ENCODE assay signal across 18 mouse cellular contexts in the genomic region with DNA sequence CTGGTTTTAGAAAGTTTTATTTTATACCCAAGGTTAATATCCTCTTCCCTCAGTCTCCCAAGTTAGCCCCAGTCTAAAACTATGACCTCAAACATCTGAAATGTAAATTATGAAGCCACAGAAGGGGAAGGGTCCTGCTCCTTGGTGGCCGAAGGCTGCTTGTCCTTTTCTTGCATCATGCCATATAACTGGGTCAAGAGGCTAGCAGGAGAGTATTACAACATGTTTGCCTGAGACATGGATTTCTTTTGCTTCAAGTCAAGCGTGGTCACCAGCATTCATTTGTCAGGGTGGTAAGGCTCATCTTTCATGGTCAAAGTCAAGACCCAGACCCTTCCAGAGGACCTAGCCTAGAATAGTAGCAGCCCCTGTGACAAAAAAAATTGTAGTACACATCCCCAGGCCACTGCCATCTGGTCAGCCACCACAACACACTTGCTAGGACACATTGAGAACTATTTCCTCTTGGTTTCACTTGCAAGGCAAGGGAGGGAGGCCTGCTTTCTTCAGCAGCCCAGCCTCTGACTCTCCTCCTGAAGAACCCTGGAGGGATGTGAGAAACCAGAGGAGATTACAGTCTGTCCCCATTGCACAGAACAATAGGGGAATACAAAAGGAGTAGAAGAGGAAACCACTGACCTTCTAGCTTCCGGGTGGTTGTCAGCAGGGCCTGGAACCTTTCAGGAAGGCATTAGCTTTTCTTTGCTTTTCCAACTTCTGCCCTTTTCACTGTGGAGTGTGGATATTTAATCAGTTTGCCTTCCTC.
DNase-seq lines count a peak whose midpoint lies in the region; ATAC-seq and TF ChIP-seq lines count a peak whose summit lies in the region.
"Had no signal": no experiment of that assay in that cellular context is flagged by ENCODE, and none has a peak within 500 bp of the region (broad histone marks: within the 10 kb centered on the region; RNA-seq: fewer than 3 reads in every experiment).

No protein-coding gene starts in this region.

- H3K4me1 ChIP-seq in heart, adult 2 months (ENCODE audit: control insufficient read depth, insufficient read depth, low read length) = peaks cover 5% of the 10 kb centered on the region
- no peaks in the 10 kb centered on the region for H3K4me1 ChIP-seq in heart, embryonic 16.5 days (ENCODE audit: control insufficient read depth, insufficient read depth, low read length)
- H3K4me1 ChIP-seq: stomach, embryonic 15.5 days had no signal

- 63% methylated on average over 3 of the region's 3 CpGs for WGBS in heart, adult 2 months
- 64% methylated on average over 3 of the region's 3 CpGs for WGBS in heart, embryonic 16.5 days

- TF ChIP-seq EP300 in heart, adult 2 months (IDR thresholded peaks at IDR 0.05; ENCODE audit: insufficient read depth, low read depth, low read length) = no peak

- H3K27me3 ChIP-seq in heart, adult 2 months (ENCODE audit: control insufficient read depth, insufficient read depth, low read length) = no peaks in the 10 kb centered on the region
- no peaks in the 10 kb centered on the region for H3K27me3 ChIP-seq in heart, embryonic 16.5 days (ENCODE audit: control insufficient read depth, insufficient read depth, low read length)
- H3K27me3 ChIP-seq: kidney, embryonic 15.5 days; stomach, embryonic 15.5 days had no signal

- no peaks in the 10 kb centered on the region for H3K9me3 ChIP-seq in heart, embryonic 16.5 days (replicated peaks; ENCODE audit: control insufficient read depth, low read length)
- H3K9me3 ChIP-seq: forebrain, embryonic 12.5 days; kidney, embryonic 15.5 days; stomach, embryonic 15.5 days had no signal

- no peak overlapping the region for H3K9ac ChIP-seq in heart, adult 2 months (ENCODE audit: low read depth, low read length)
- no peak overlapping the region for H3K9ac ChIP-seq in heart, embryonic 16.5 days (ENCODE audit: low read length)
- H3K9ac ChIP-seq: forebrain, embryonic 12.5 days; hindbrain, embryonic 14.5 days; kidney, embryonic 15.5 days; stomach, embryonic 15.5 days had no signal

- H3K27ac ChIP-seq in heart, adult 2 months = peak overlapping the region; percentile 14; the same call in 1 of the 2 replicates
- H3K27ac ChIP-seq in heart, embryonic 16.5 days (ENCODE audit: low read length) = peak overlapping the region; percentile 21; the same call in 1 of the 2 replicates
- H3K27ac ChIP-seq: forebrain, embryonic 12.5 days; hindbrain, embryonic 14.5 days; kidney, embryonic 15.5 days; stomach, embryonic 15.5 days had no signal

- H3K79me2 ChIP-seq in heart, adult 2 months (replicated peaks; ENCODE audit: control insufficient read depth, insufficient read depth, low read length) = no peaks in the 10 kb centered on the region

- H3K36me3 ChIP-seq in heart, adult 2 months (ENCODE audit: control insufficient read depth, insufficient read depth, low read length) = no peaks in the 10 kb centered on the region
- no peaks in the 10 kb centered on the region for H3K36me3 ChIP-seq in heart, embryonic 16.5 days (ENCODE audit: control insufficient read depth, insufficient read depth)
- H3K36me3 ChIP-seq: forebrain, embryonic 12.5 days; kidney, embryonic 15.5 days; stomach, embryonic 15.5 days had no signal

- ATAC-seq in heart, embryonic 16.5 days (replicated peaks; ENCODE audit: extremely low read depth, insufficient read depth, low FRiP score) = peak; percentile 52; the same call in 1 of the 2 replicates
- no peak for ATAC-seq in CD4-positive, CD25-positive, alpha-beta regulatory T cell, adult 4 months

- intact Hi-C loops in heart, adult 2 months (cut with DNase I) = no loop called here

- TF ChIP-seq POLR2A in heart, adult 2 months (IDR thresholded peaks at IDR 0.05; ENCODE audit: insufficient read depth, low read depth, low read length) = no peak

- H3K4me2 ChIP-seq in heart, embryonic 16.5 days (ENCODE audit: low read depth, low read length) = no peak overlapping the region
- H3K4me2 ChIP-seq: forebrain, embryonic 12.5 days; hindbrain, embryonic 14.5 days; kidney, embryonic 15.5 days; stomach, embryonic 15.5 days had no signal

- no peak overlapping the region for H3K4me3 ChIP-seq in heart, adult 2 months
- H3K4me3 ChIP-seq in heart, embryonic 16.5 days (ENCODE audit: low read length) = no peak overlapping the region
- H3K4me3 ChIP-seq: forebrain, embryonic 12.5 days; kidney, embryonic 15.5 days; stomach, embryonic 15.5 days had no signal

- no peak for DNase-seq in heart, adult 2 months
- DNase-seq in heart, postnatal 4 days = no peak
- DNase-seq in lung, postnatal 36 days = peak; percentile 13
- DNase-seq in lung, postnatal 25 days (ENCODE audit: low spot score) = no peak
- peak; percentile 72 for DNase-seq in ZHBTc4 (ENCODE audit: low read depth, low spot score)
- no peak for DNase-seq in cerebellum, adult 8-10 months
- DNase-seq: adrenal gland, postnatal 14 days; B cell, adult 2 months; cerebellum, adult 9-11 months; gastrocnemius, postnatal 10 days; lung, adult 2 months; thymus, adult 2 months had no signal

- no peak for TF ChIP-seq CTCF in heart, adult 2 months (IDR thresholded peaks at IDR 0.05)

Comparison
In these comparisons a context has a peak if more than half of its experiments do, and no peak if none do; other contexts are left out.
1. DNase-seq: peak in lung, postnatal 36 days (single experiment) and ZHBTc4 (single experiment); none in heart, adult 2 months (0 of 2), heart, postnatal 4 days (single experiment), lung, postnatal 25 days (single experiment) and cerebellum, adult 8-10 months (single experiment).